Mouse (Mus musculus): Measurements from ENCODE around the gene F2r. TPM values are rescaled to one million over a fixed set of nuclear protein-coding genes. Genes with fewer than 3 reads are reported as not detected.

F2r gene
- polyA plus RNA-seq, 2 experiments = 38.5 to 77.2 TPM

DNA sequence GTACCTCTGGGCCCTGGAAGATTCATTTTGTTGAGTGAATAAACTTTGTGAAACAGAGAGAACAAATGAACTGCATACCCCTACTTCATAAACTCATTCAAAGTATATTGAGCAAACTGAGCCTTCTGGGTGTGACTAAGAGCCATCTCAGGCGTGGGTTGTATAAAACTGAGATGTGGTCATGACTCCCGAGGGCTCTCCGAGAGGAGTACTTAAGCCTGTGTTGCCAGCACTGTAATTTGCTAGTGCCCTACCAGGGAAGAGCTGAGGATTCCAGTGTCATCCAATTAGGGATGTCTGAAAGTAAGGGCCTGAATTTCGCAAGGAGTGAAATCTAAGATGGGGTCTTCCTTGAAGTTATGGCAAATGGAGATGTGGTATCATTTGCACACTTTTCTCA, 30.7 kb downstream of the F2r start:
- no peak overlapping the region for H3K4me3 ChIP-seq (replicated peaks; ENCODE audit: low read length)
- H3K4me2 ChIP-seq (replicated peaks; ENCODE audit: low read depth, low read length, severe bottlenecking) = no peak overlapping the region
- no peak for TF ChIP-seq POLR2A (IDR thresholded peaks at IDR 0.05; ENCODE audit: borderline replicate concordance, extremely low read depth, insufficient read depth, insufficient read length)
- DNase-seq (ENCODE audit: low spot score) = no peak
- H3K36me3 ChIP-seq (ENCODE audit: control insufficient read depth, insufficient read depth, low read length) = no peaks in the 10 kb centered on the region
- no peaks in the 10 kb centered on the region for H3K9me3 ChIP-seq (ENCODE audit: control insufficient read depth, low read length)
- H3K9ac ChIP-seq (ENCODE audit: low read depth, low read length, severe bottlenecking) = no peak overlapping the region
- H3K27me3 ChIP-seq (ENCODE audit: control insufficient read depth, insufficient read depth, low read length) = no peaks in the 10 kb centered on the region
- H3K4me1 ChIP-seq (ENCODE audit: control insufficient read depth, insufficient read depth, low read length) = peaks cover 4% of the 10 kb centered on the region; the same call in 1 of the 2 replicates
- H3K27ac ChIP-seq (replicated peaks; ENCODE audit: low read depth, low read length) = no peak overlapping the region
- no peak for ATAC-seq (ENCODE audit: low FRiP score, low read depth)
- 88% methylated on average over 4 of the region's 4 CpGs for WGBS

DNA sequence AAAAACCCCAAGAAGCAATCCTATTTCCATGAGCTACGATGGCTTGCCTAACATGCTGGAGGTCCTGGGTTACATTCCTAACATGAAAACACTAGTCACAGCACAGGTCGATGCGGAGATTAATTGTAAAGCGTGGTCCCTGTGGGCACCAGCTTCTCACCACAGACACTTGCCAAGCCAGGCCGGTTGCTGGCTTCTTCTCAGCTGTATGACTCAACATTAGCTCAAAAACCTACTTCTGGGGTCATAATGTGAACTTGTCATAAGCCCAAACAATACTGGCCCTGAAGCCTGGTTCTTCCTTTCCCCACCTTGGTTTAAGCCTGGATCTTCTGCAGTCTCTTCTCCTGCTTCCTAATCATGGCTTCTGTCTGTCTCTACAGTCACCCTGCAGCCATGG, 33.4 kb downstream of the F2r start:
- Histone ChIP-seq H3K4me1 (ENCODE audit: control insufficient read depth, insufficient read depth, low read length) (peaks cover 4% of the 10 kb centered on the region; the same call in 1 of the 2 replicates), H3K4me2 (replicated peaks; ENCODE audit: low read depth, low read length, severe bottlenecking) (no peak overlapping the region), H3K9me3 (ENCODE audit: control insufficient read depth, low read length) (no peaks in the 10 kb centered on the region), H3K9ac (ENCODE audit: low read depth, low read length, severe bottlenecking) (no peak overlapping the region), H3K27me3 (ENCODE audit: control insufficient read depth, insufficient read depth, low read length) (no peaks in the 10 kb centered on the region), H3K4me3 (replicated peaks; ENCODE audit: low read length) (no peak overlapping the region), H3K36me3 (ENCODE audit: control insufficient read depth, insufficient read depth, low read length) (no peaks in the 10 kb centered on the region), H3K27ac (replicated peaks; ENCODE audit: low read depth, low read length) (no peak overlapping the region)
- 81% methylated on average over 5 of the region's 5 CpGs for WGBS
- no peak for ATAC-seq (ENCODE audit: low FRiP score, low read depth)
- TF ChIP-seq POLR2A (IDR thresholded peaks at IDR 0.05; ENCODE audit: borderline replicate concordance, extremely low read depth, insufficient read depth, insufficient read length) = no peak
- DNase-seq (ENCODE audit: low spot score) = no peak

DNA sequence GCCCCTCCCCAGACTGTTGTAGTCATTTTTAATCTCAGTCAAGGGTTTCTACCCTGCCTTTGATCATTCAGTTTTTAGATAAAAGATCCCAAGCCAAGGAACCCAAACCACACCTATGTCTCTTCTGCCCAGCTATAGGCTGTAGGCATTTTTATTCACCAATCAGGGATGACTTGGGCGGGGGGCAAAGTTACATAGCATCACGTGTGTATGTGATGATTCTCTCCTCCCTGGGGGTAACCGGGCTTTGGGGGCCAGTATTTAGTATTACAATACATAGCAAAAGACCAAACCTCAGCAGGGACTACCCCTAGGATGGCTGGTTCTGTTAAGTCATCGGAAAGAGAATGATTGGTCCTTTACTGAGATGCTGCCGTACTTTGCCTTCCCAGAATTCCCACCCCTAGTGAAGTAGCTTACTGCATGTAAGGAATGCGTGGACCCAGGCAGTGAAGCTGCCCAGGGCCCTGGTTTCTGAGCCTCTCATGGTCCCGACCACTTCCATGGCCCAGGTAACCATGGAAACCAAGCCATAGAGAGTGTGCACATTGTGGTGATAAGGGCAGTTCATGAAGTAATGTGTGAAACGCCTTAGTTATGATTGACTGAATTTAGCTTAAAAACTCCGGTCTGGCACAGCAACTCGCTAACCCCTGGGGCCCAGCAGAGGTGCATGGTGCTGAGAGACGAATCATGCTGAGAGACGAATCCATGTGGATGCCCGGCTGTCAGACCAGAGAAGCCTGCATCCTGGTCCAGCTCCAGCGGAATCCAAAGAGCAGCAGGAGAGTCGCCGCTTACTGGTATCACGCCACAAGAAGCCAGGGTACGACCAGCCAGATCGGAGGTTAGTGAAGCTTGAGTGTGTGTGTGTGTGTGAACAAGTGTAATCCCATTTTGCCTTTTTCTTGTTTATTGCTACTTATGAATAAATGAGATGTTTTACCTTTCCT, 34.8 kb downstream of the F2r start:
- Histone ChIP-seq H3K27me3 (ENCODE audit: control insufficient read depth, insufficient read depth, low read length) (no peaks in the 10 kb centered on the region), H3K9me3 (ENCODE audit: control insufficient read depth, low read length) (no peaks in the 10 kb centered on the region), H3K27ac (replicated peaks; ENCODE audit: low read depth, low read length) (no peak overlapping the region), H3K4me3 (replicated peaks; ENCODE audit: low read length) (no peak overlapping the region), H3K9ac (ENCODE audit: low read depth, low read length, severe bottlenecking) (no peak overlapping the region), H3K4me1 (ENCODE audit: control insufficient read depth, insufficient read depth, low read length) (peaks cover 4% of the 10 kb centered on the region; the same call in 1 of the 2 replicates), H3K4me2 (replicated peaks; ENCODE audit: low read depth, low read length, severe bottlenecking) (no peak overlapping the region), H3K36me3 (ENCODE audit: control insufficient read depth, insufficient read depth, low read length) (no peaks in the 10 kb centered on the region)
- no peak for DNase-seq (ENCODE audit: low spot score)
- ATAC-seq (ENCODE audit: low FRiP score, low read depth) = no peak
- 67% methylated on average over 19 of the region's 19 CpGs for WGBS
- TF ChIP-seq POLR2A (IDR thresholded peaks at IDR 0.05; ENCODE audit: borderline replicate concordance, extremely low read depth, insufficient read depth, insufficient read length) = no peak

DNA sequence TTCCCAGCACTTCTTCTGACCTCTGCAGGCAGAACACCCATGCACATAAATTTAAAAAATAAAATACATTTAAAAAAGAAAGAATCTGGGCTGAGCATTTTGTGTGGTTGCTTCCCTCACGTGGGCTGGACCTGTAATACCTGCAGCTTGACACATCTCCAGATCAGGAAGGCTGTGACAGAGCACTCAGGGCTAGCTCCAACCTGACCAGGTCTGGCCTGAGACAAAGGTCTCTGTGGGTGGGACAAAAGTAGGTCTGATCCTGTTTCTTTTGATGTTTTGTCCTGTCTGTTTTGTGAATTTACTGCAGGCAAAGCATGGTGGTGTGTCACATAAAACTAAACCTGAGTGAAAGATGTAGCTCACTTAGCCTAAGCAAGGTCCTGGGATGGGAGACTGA, 36.4 kb downstream of the F2r start:
- Histone ChIP-seq H3K27me3 (ENCODE audit: control insufficient read depth, insufficient read depth, low read length) (no peaks in the 10 kb centered on the region), H3K4me3 (replicated peaks; ENCODE audit: low read length) (no peak overlapping the region), H3K36me3 (ENCODE audit: control insufficient read depth, insufficient read depth, low read length) (no peaks in the 10 kb centered on the region), H3K9me3 (ENCODE audit: control insufficient read depth, low read length) (no peaks in the 10 kb centered on the region), H3K9ac (ENCODE audit: low read depth, low read length, severe bottlenecking) (no peak overlapping the region), H3K27ac (replicated peaks; ENCODE audit: low read depth, low read length) (no peak overlapping the region), H3K4me2 (replicated peaks; ENCODE audit: low read depth, low read length, severe bottlenecking) (no peak overlapping the region), H3K4me1 (ENCODE audit: control insufficient read depth, insufficient read depth, low read length) (peaks cover 4% of the 10 kb centered on the region; the same call in 1 of the 2 replicates)
- whole genome bisulfite sequencing = 14% methylated on average over 1 of the region's 1 CpGs
- DNase-seq (ENCODE audit: low spot score) = no peak
- TF ChIP-seq POLR2A (IDR thresholded peaks at IDR 0.05; ENCODE audit: borderline replicate concordance, extremely low read depth, insufficient read depth, insufficient read length) = no peak
- no peak for ATAC-seq (ENCODE audit: low FRiP score, low read depth)

DNA sequence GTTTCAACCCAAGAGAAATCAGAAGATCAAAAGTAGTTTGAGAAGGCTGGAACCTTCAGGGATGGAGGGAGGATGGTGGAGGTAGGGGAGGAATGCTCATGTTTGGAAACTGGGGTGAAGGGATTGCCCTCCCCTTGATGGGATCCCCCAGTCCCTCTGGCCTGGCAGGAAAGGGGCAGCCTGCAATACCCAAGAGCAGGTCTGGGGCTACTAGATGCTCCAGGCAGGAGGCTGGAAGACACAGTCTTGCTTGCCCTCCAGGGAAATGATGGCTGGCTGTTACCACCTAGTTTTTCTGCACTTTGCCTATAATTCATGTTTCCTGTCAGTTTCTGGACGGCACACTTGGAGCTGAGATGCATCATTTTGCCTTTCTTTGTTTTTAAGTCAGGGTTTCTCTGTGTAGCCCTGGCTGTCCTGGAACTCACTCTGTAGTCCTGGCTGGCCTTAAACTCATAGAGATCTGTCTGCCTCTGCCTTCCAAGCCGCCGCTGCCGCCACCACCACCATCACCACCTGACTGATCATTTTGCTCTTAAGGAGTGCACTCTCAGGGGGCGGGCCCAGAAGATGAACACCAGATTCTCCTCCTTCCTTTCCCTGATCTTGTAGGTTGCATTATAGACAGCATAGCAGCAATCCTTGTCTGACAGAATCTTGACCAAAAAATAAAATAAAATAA, 40.1 kb downstream of the F2r start:
- DNase-seq (ENCODE audit: low spot score) = no peak
- Histone ChIP-seq H3K9ac (ENCODE audit: low read depth, low read length, severe bottlenecking) (no peak overlapping the region), H3K27ac (replicated peaks; ENCODE audit: low read depth, low read length) (no peak overlapping the region), H3K4me1 (ENCODE audit: control insufficient read depth, insufficient read depth, low read length) (no peaks in the 10 kb centered on the region), H3K4me3 (replicated peaks; ENCODE audit: low read length) (no peak overlapping the region), H3K4me2 (replicated peaks; ENCODE audit: low read depth, low read length, severe bottlenecking) (no peak overlapping the region), H3K36me3 (ENCODE audit: control insufficient read depth, insufficient read depth, low read length) (no peaks in the 10 kb centered on the region), H3K27me3 (ENCODE audit: control insufficient read depth, insufficient read depth, low read length) (no peaks in the 10 kb centered on the region), H3K9me3 (ENCODE audit: control insufficient read depth, low read length) (no peaks in the 10 kb centered on the region)
- 87% methylated on average over 5 of the region's 5 CpGs for WGBS
- ATAC-seq (ENCODE audit: low FRiP score, low read depth) = no peak
- TF ChIP-seq POLR2A (IDR thresholded peaks at IDR 0.05; ENCODE audit: borderline replicate concordance, extremely low read depth, insufficient read depth, insufficient read length) = no peak
